Mouse (Mus musculus) kidney, postnatal 25 days (tissue): ENCODE results near the gene Tulp3.
A peak's percentile ranks its signal among the peaks of the same experiment; 100 is the strongest.
"Not testable (repeated sequence)": the region's sequence is repeated elsewhere in the genome, so short reads cannot be mapped to it uniquely, and the experiment has no call there.

ENCODE experiments used
- DNase-seq, 2 experiments: peaks; one replicate each; pipeline ENCODE4 v3.0.0; 2021; ENCODE audit warnings: mixed read lengths in 2 of 2

Gene Tulp3

GRCm38 (mm10) chr6:128355201-128355681, 410 bp downstream of the Tulp3 start:
- DNase-seq = peak; percentile 68 to 74

- no peak for DNase-seq
Measured at GRCm38 (mm10) chr6:128354140-128354539, 1.5 kb downstream of the Tulp3 start.

GRCm38 (mm10) chr6:128349711-128350110, 5.9 kb downstream of the Tulp3 start:
- no peak for DNase-seq

GRCm38 (mm10) chr6:128346782-128347181, 8.9 kb downstream of the Tulp3 start:
- no peak for DNase-seq

- no peak for DNase-seq
Measured at GRCm38 (mm10) chr6:128345623-128346022, 10.0 kb downstream of the Tulp3 start.

- no peak for DNase-seq
Measured at GRCm38 (mm10) chr6:128341956-128342723, 13.5 kb downstream of the Tulp3 start.

DNA sequence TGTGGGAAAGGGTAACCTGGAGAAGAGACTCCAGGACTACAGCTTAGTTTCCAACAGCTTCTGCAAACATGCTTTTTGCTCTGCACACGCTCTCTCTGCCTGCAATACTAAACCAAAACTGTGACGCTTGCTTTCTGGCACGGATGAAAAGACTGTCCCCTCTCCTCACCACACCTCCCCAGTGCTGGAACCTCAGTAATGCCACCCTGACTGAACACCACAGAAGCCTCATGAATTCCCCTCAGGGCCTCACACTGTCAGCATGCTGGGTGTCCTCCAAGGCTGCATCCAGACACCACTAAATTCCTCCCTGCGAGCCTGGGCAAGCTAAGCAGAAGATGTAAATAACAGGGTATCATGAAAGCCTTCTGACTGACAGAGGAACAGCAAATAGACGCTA, 16.8 kb downstream of the Tulp3 start:
- no peak for DNase-seq

DNA sequence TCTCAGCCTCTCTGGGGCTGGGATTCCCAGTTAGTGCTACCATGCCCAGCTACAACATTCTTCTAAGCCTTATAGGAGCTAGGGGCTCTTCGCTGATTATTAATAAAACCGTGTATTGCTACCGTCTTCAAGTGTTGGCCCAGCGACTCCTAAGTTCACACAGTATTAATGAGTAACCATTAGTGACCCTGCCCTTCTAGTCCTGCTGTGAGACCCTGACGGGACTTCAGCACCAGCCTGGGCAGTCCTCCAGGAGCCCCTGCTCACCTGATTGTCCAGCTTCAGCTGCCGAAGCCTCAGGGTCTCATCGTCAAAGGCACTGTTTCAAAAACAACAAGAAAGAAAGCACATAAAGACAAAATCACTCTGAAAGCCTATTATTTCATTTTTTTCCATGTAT, 18.2 kb downstream of the Tulp3 start:
- peak; percentile 58 to 73 for DNase-seq

GRCm38 (mm10) chr6:128334397-128335124, 21.1 kb downstream of the Tulp3 start:
- peak; percentile 70 to 87 for DNase-seq

DNA sequence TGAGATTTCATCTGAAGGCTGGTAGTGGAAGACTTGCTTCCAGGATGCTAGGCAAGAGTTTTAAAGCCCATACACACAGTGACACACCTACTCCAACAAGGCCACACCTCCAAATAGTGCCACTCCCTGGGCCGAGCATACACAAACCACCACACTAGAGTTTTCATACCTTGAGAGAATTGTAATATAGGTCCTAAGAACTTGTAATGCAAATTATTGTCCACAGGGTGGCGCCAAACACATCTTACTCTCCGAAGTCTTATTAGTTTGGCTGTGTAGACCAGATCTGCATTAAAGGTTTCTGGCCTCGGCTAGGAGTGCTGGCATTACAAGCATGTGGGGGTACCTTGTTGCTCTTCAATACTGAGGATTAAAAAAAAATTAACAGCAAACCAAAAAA, 37.3 kb downstream of the Tulp3 start:
- peak; percentile 50 to 80 for DNase-seq

- no peak for DNase-seq
Measured at GRCm38 (mm10) chr6:128315597-128315996, 40.1 kb downstream of the Tulp3 start.

DNA sequence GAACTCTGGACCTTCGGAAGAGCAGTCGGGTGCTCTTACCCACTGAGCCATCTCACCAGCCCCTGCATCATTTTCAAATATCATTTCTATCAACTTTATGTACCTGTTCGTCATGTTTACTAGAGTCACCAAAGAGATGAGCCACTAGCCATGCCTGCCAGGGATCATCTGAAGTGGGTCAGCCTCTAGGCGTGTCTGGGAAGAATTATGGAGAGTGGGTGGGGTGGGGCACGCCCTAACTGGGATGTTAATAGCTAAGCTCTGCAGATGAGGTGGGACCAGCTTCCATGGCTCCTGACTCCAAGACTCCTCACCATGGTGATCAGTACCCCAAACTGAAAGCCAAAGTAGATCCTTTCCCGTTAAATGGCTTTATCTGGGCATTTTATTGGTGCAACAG, 40.9 kb downstream of the Tulp3 start:
- DNase-seq = no peak

- peak; percentile 74 to 83 for DNase-seq
Measured at GRCm38 (mm10) chr6:128308311-128308710, 47.3 kb downstream of the Tulp3 start.

DNA sequence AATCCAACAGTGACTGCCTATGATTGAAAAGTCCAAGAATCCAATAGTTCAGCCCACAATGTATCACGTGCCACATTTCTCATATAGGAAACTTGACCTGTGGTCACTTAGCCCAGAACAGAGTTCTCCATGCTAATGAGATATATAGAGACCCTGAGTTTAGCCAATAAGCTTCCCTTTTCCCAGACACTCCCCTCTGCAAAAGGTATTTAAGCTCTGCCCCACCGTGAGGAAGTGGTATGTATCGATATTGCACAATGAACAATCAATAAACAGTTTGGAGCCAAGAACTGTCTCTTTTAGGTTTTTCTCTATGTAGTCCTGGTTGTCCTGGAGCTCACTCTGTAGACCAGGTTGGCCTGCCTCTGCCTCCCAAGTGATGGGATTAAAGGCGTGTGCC, 50.9 kb downstream of the Tulp3 start:
- no peak for DNase-seq

- DNase-seq = not testable (repeated sequence)
Measured at GRCm38 (mm10) chr6:128302640-128303039, 53.0 kb downstream of the Tulp3 start.

- no peak for DNase-seq
Measured at GRCm38 (mm10) chr6:128301891-128302290, 53.8 kb downstream of the Tulp3 start.

GRCm38 (mm10) chr6:128301458-128301857, 54.2 kb downstream of the Tulp3 start:
- no peak for DNase-seq

GRCm38 (mm10) chr6:128300134-128301001, 55.3 kb downstream of the Tulp3 start, which contains the start of gene Tead4:
Gene Tead4, minus strand, starts transcription at chr6:128300823.
- DNase-seq = peak; percentile 82 to 91

- peak in 1 of 2 experiments; percentile 15 for DNase-seq
Measured at GRCm38 (mm10) chr6:128299292-128300133, 56.1 kb downstream of the Tulp3 start.

DNA sequence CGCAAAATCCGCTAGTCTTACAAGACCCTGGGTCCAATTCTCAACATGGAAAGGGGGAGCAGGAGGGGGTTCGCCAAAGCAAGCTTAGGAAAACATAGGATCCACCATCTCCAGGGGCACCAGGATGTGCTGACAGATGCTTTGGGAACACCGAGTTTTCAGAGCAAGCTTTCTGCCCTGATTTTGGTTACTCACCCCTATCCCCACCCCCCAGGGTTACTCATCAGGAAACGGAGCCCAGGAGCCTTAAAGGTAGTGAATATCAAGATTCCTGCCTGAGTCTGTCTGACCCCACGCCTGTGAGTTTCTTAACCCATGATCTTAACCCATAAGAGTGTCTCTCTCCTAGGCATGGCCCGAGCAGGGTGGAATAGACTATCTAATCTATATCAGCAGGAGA, 57.4 kb downstream of the Tulp3 start:
- DNase-seq = no peak

DNA sequence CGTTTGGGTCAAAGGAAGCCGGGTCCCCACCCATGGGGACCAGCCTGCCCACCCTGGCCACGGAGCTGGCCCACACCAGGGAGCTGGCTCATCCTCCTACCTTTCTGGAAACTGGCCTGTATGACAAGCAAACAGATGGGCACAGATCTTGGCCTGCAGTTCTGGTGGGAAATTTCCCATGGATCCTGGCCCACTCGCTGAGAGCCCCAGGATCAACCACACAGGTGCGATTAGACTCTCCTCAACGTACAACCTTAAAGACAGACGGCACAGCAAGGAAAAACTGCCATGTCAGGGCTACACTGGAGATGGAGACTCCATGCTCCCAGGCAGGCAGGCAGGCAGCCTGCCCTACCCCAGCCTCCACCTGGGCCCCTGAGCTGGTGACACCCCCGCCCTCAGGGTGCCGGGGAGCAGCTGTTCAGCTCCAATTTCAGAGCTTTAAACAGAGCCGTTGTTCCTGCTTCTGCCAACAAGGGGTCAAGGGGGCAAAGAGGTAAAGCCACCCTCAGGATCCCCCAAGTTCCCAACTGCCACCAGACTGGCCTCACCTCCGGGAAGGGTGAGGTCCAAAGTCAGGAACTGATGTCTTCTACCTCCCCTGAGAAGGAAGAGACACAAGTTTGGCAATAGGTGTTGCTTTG, 58.8 kb downstream of the Tulp3 start:
- no peak for DNase-seq
